In genomic region chr1:20612643-20613042, GRCm38 (mm10) we compare ENCODE assay signal across 8 mouse cellular contexts. TPM values are rescaled to one million over a fixed set of nuclear protein-coding genes. Genes with fewer than 3 reads are reported as not detected.
DNase-seq lines count a peak whose midpoint lies in the region; ATAC-seq and TF ChIP-seq lines count a peak whose summit lies in the region.

No protein-coding gene starts in this region.

- no peak for ATAC-seq in liver, postnatal 0 days
- no peak for ATAC-seq in Patski
- ATAC-seq in heart, embryonic 11.5 days (replicated peaks; ENCODE audit: insufficient number of reproducible peaks, low FRiP score, low TSS enrichment) = no peak

- no peaks in the 10 kb centered on the region for H3K36me3 ChIP-seq in liver, postnatal 0 days (replicated peaks; ENCODE audit: insufficient read depth, low read length)
- no peaks in the 10 kb centered on the region for H3K36me3 ChIP-seq in heart, embryonic 11.5 days (ENCODE audit: control insufficient read depth, insufficient read depth, low read length)

- CTCF ChIA-PET in Patski (lab: Charles Lee) = interaction anchor here (0.7 kb wide), 1 partner anchor 202 kb away, joined by 3 read pairs; no protein-coding TSS in a partner anchor

- POLR2A ChIA-PET in Patski (lab: Charles Lee) = no interaction called here

- H3K27me3 ChIP-seq in liver, postnatal 0 days (ENCODE audit: insufficient read depth, low read length) = no peaks in the 10 kb centered on the region
- no peaks in the 10 kb centered on the region for H3K27me3 ChIP-seq in Patski
- no peaks in the 10 kb centered on the region for H3K27me3 ChIP-seq in heart, embryonic 11.5 days (ENCODE audit: control insufficient read depth, insufficient read depth, low read length)

- H3K9ac ChIP-seq in liver, postnatal 0 days (replicated peaks) = no peak overlapping the region
- no peak overlapping the region for H3K9ac ChIP-seq in heart, embryonic 11.5 days (ENCODE audit: low read depth, low read length)

- peak; percentile 21 for DNase-seq in liver, postnatal 0 days
- DNase-seq in liver = no peak
- no peak for DNase-seq in Patski (ENCODE audit: low read depth, low spot score)
- peak; percentile 51 to 65 for DNase-seq in cerebellum, postnatal 14 days
- DNase-seq in frontal cortex, postnatal 25 days (ENCODE audit: low spot score in 2 of 2) = peak; percentile 36 to 39
- peak; percentile 60 to 77 for DNase-seq in left cerebral cortex, postnatal 14 days (ENCODE audit: low spot score in 2 of 2)
- DNase-seq in retina, embryonic 14.5 days (ENCODE audit: low spot score) = peak; percentile 76

- no peak overlapping the region for H3K4me2 ChIP-seq in liver, postnatal 0 days (ENCODE audit: low read depth, low read length)
- H3K4me2 ChIP-seq in heart, embryonic 11.5 days = no peak overlapping the region

- 26% methylated on average over 7 of the region's 7 CpGs for WGBS in liver, postnatal 0 days (ENCODE audit: insufficient replicate concordance)
- WGBS in heart, embryonic 11.5 days (ENCODE audit: insufficient replicate concordance) = 28% methylated on average over 7 of the region's 7 CpGs

- in situ Hi-C loops in Patski (cut with MboI; ENCODE audit: low pct_unique_long_range_greater_than_20kb) = loop anchor here (5.0 to 10.0 kb wide), 3 partner anchors 140 to 272 kb away; no protein-coding TSS in a partner anchor

- no peak overlapping the region for H3K4me3 ChIP-seq in liver, postnatal 0 days (ENCODE audit: low read depth, low read length)
- H3K4me3 ChIP-seq in heart, embryonic 11.5 days (ENCODE audit: low read depth, low read length) = no peak overlapping the region

- no peak overlapping the region for H3K27ac ChIP-seq in liver, postnatal 0 days (ENCODE audit: low read depth)
- H3K27ac ChIP-seq in heart, embryonic 11.5 days (ENCODE audit: low read depth, low read length) = no peak overlapping the region

- no peaks in the 10 kb centered on the region for H3K9me3 ChIP-seq in liver, postnatal 0 days (ENCODE audit: low read length)
- H3K9me3 ChIP-seq in heart, embryonic 11.5 days (replicated peaks; ENCODE audit: control insufficient read depth, low read length) = no peaks in the 10 kb centered on the region

- H3K4me1 ChIP-seq in liver, postnatal 0 days (ENCODE audit: insufficient read depth) = no peaks in the 10 kb centered on the region
- no peaks in the 10 kb centered on the region for H3K4me1 ChIP-seq in heart, embryonic 11.5 days (ENCODE audit: control insufficient read depth, insufficient read depth, low read length)

- intact Hi-C loops in left cerebral cortex, postnatal 14 days (cut with DNase I) = loop anchor here (2.0 to 10.0 kb wide), 2 partner anchors 188 to 292 kb away; no protein-coding TSS in a partner anchor

- TF ChIP-seq EP300 in liver, postnatal 0 days (IDR thresholded peaks at IDR 0.05; ENCODE audit: low read depth) = no peak

- TF ChIP-seq CTCF in liver, postnatal 0 days (IDR thresholded peaks at IDR 0.05; ENCODE audit: low read depth) = peak; percentile 78
- TF ChIP-seq CTCF in Patski (IDR thresholded peaks at IDR 0.05) = peak; percentile 83

RNA-seq across cellular contexts. Expression of gene Pkhd1, which starts 5.2 kb away (rescaled TPM):
- polyA plus RNA-seq in liver, postnatal 0 days (2015; fragmentation: Nextera tagmentation; extraction: Ambion mirVana) = 0.54 and 0.58 TPM in 2 replicates
- 58.4 TPM for polyA plus RNA-seq in Patski (2021)
- under 1 TPM; 0.09 to 0.11 TPM for total RNA-seq in left cerebral cortex, postnatal 14 days (2021)
- not detected in 2 replicates for polyA plus RNA-seq in heart, embryonic 11.5 days (2014; fragmentation: Nextera tagmentation; extraction: Ambion mirVana)

Comparison
In these comparisons a context has a peak if more than half of its experiments do, and no peak if none do; other contexts are left out.
1. DNase-seq: peak in liver, postnatal 0 days (single experiment), cerebellum, postnatal 14 days (2 of 2), frontal cortex, postnatal 25 days (2 of 2), left cerebral cortex, postnatal 14 days (2 of 2) and retina, embryonic 14.5 days (single experiment); none in liver (single experiment) and Patski (single experiment).
2. RNA of gene Pkhd1, which starts 5.2 kb away (polyA plus RNA-seq): 58.4 TPM in Patski (single experiment); 0.54 to 0.58 TPM in liver, postnatal 0 days and not detected in heart, embryonic 11.5 days; every median in the first group is over 10 times any median in the second.